Mouse (Mus musculus) liver, embryonic 16.5 days (tissue): Measurements from ENCODE around the gene Banp. TPM values are rescaled to one million over a fixed set of nuclear protein-coding genes. Genes with fewer than 3 reads are reported as not detected.

ENCODE experiments used
- ATAC-seq: fragments of 200-750 bp; cut with Nextera tagmentation; 2 replicates; pipeline ENCODE4 v1.8.0; 2017; ENCODE audit warnings: low read depth, mild to moderate bottlenecking, moderate number of reproducible peaks, moderate library complexity
- H3K27ac ChIP-seq: fragments of 300-500 bp; sonication (generic); 2 replicates; pipeline ENCODE4 v1.5.1; 2014; ENCODE audit warnings: mild to moderate bottlenecking, low read length
- H3K27me3 ChIP-seq: fragments of 300-500 bp; sonication (generic); 2 replicates; pipeline ENCODE4 v1.6.1; 2014; ENCODE audit warnings: low read depth, low read length, mixed read lengths; ENCODE audit not compliant: control insufficient read depth, insufficient read depth
- H3K36me3 ChIP-seq: fragments of 300-500 bp; sonication (generic); 2 replicates; pipeline ENCODE4 v1.6.1; 2014; ENCODE audit warnings: mild to moderate bottlenecking; ENCODE audit not compliant: control insufficient read depth, insufficient read depth
- H3K4me1 ChIP-seq: fragments of 300-500 bp; sonication (generic); 2 replicates; pipeline ENCODE4 v1.6.1; 2014; ENCODE audit warnings: low read depth, low read length, mixed read lengths; ENCODE audit not compliant: control insufficient read depth
- H3K4me2 ChIP-seq: fragments of 300-500 bp; sonication (generic); 2 replicates; pipeline ENCODE4 v1.6.1; 2014; ENCODE audit warnings: low read depth, low read length, mixed read lengths
- H3K4me3 ChIP-seq: fragments of 300-500 bp; sonication (generic); 2 replicates; pipeline ENCODE4 v1.5.1; 2014; ENCODE audit warnings: low read depth, mild to moderate bottlenecking, low read length
- H3K9ac ChIP-seq: fragments of 300-500 bp; sonication (generic); 2 replicates; pipeline ENCODE4 v1.6.1; 2014; ENCODE audit warnings: low read depth, low read length
- H3K9me3 ChIP-seq: fragments of 300-500 bp; sonication (generic); replicated peaks from 2 replicates; pipeline ENCODE4 v1.6.1; 2016; ENCODE audit warnings: low read length; ENCODE audit not compliant: control insufficient read depth
- WGBS: fragments of 180-500 bp; shearing (Covaris S2); extraction: QIAGEN DNeasy Blood & Tissue Kit; methylation state at CpG from one replicate; pipeline ENCODE4 v1.1.7; 2014; ENCODE audit not compliant: insufficient replicate concordance; 5-methylcytosine and 5-hydroxymethylcytosine counted together
- polyA plus RNA-seq: library from polyadenylated mRNA; unstranded; fragments of >200 nt; fragmentation: Nextera tagmentation; extraction: Ambion mirVana; gene quantifications from 2 replicates; pipeline ENCODE4 v1.2.1, GENCODE M21; 2015

The Banp gene
- polyA plus RNA-seq, 1 experiment from 2014 or later = 20.2 TPM

- 85% methylated on average over 9 of the region's 9 CpGs for whole genome bisulfite sequencing
- H3K4me3 ChIP-seq = no peak overlapping the region
- no peaks in the 10 kb centered on the region for H3K27me3 ChIP-seq
- peaks cover 9% of the 10 kb centered on the region for H3K36me3 ChIP-seq
- ATAC-seq = no peak
- H3K4me1 ChIP-seq = peaks cover 8% of the 10 kb centered on the region
- no peak overlapping the region for H3K27ac ChIP-seq
- H3K9ac ChIP-seq = no peak overlapping the region
- H3K9me3 ChIP-seq = no peaks in the 10 kb centered on the region
- H3K4me2 ChIP-seq = no peak overlapping the region
Observed at GRCm38 (mm10) chr8:122025546-122025945, 76.0 kb downstream of the Banp start.

DNA sequence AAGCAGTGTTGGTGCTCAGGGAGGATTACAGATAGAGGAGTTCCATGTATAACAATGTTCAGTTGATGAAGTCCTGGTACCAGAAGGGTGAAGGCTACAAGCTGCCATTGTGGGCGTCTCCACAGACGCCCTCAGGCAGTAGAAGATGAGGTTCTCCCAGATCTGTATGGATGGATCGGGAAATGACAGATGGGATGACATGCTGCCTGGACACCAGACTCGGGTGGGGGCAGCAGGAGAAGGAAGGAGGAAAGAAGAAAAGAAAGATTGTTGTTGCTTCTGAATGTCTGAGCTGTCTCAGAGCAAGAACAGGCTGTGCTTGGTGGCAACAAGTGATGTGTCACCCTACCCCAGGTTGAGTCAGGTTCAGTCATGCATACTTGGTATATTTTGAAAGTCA, 78.6 kb downstream of the Banp start:
- Histone ChIP-seq H3K27me3 (no peaks in the 10 kb centered on the region), H3K36me3 (peaks cover 6% of the 10 kb centered on the region), H3K9me3 (no peaks in the 10 kb centered on the region), H3K4me3 (no peak overlapping the region), H3K4me2 (no peak overlapping the region), H3K27ac (no peak overlapping the region), H3K9ac (no peak overlapping the region), H3K4me1 (no peaks in the 10 kb centered on the region)
- no peak for ATAC-seq
- 68% methylated on average over 4 of the region's 4 CpGs for WGBS

DNA sequence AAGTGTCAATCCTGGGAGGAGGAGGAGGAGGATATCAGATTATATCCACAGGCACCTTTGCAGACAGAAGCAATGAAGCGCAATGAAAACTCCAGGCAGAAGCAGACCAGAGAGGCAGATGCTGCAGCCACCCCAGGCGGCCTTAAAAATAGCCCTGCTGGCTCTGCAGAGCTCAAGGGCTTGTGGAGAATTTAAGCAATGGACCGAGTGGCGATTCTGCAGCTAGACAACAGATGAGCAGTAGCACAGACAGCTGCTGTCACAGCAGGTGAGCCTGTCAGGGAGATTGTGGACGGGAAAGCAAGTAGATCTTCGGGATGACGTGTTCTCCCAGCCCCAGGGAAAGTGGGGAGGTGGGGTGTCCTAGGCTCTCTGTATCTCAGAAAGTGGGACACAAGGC, 81.4 kb downstream of the Banp start:
- ATAC-seq = no peak
- H3K4me3 ChIP-seq = no peak overlapping the region
- WGBS = 62% methylated on average over 7 of the region's 7 CpGs

DNA sequence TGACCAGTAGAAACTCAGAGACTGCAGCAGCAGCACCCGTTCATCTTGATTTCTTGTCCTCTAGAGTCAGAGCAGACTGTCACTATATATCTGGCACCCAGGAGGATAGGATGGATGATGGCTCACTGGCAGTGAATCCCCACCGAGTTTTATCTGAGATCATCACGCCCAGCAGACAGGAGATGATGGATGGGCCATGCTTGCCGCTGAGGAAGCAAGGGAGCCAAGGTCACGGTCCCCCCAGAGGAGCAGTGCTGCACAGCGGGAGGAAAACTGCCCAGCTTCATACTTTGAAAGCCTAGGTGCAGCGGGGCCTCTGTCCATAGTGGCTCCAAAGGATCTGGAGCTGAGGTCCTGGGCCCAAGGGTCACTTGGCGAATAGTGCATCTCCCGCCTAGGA, 83.2 kb downstream of the Banp start:
- Histone ChIP-seq H3K4me1 (no peaks in the 10 kb centered on the region), H3K36me3 (no peaks in the 10 kb centered on the region), H3K9me3 (no peaks in the 10 kb centered on the region), H3K9ac (no peak overlapping the region), H3K27me3 (no peaks in the 10 kb centered on the region), H3K4me2 (no peak overlapping the region), H3K27ac (no peak overlapping the region), H3K4me3 (no peak overlapping the region)
- WGBS = 41% methylated on average over 9 of the region's 9 CpGs
- no peak for ATAC-seq

More for the DNA sequence above, 81.4 kb downstream of the Banp start:
- Histone ChIP-seq H3K9me3 (no peaks in the 10 kb centered on the region), H3K27ac (no peak overlapping the region), H3K9ac (no peak overlapping the region), H3K27me3 (no peaks in the 10 kb centered on the region), H3K4me1 (no peaks in the 10 kb centered on the region), H3K36me3 (peaks cover 6% of the 10 kb centered on the region; the same call in 1 of the 2 replicates), H3K4me2 (no peak overlapping the region)

GRCm38 (mm10) chr8:122035543-122035942, 86.0 kb downstream of the Banp start:
- no peak for ATAC-seq
- H3K27me3 ChIP-seq = no peaks in the 10 kb centered on the region
- no peaks in the 10 kb centered on the region for H3K36me3 ChIP-seq
- H3K4me1 ChIP-seq = no peaks in the 10 kb centered on the region
- H3K9ac ChIP-seq = no peak overlapping the region
- WGBS = 56% methylated on average over 7 of the region's 7 CpGs
- no peak overlapping the region for H3K27ac ChIP-seq
- no peak overlapping the region for H3K4me2 ChIP-seq
- no peak overlapping the region for H3K4me3 ChIP-seq
- H3K9me3 ChIP-seq = no peaks in the 10 kb centered on the region

GRCm38 (mm10) chr8:122036325-122036724, 86.8 kb downstream of the Banp start:
- H3K4me1 ChIP-seq = no peaks in the 10 kb centered on the region
- H3K9ac ChIP-seq = no peak overlapping the region
- no peak for ATAC-seq
- 51% methylated on average over 6 of the region's 6 CpGs for WGBS
- no peak overlapping the region for H3K4me3 ChIP-seq
- H3K4me2 ChIP-seq = no peak overlapping the region
- no peak overlapping the region for H3K27ac ChIP-seq
- H3K36me3 ChIP-seq = no peaks in the 10 kb centered on the region
- no peaks in the 10 kb centered on the region for H3K9me3 ChIP-seq
- H3K27me3 ChIP-seq = no peaks in the 10 kb centered on the region

DNA sequence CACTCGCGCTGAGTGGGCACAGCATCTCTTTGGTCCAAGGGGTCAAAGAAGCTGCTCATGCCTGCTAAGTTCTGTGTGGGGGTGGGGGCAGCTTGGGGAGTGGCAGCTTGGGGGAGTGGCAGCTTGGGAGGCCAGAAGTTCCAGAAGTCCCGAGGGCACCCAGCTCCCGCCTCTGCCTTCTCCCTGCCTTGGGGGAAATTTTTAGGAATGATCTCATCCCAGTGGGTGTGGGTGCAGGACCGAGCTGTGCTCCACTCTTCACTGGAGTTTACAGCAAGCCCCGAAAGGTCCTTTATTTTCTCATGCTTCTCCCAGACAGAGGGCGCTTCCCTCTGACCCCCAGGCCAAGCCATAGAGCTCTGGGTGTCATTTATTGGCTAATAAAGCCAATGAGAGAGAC, 87.7 kb downstream of the Banp start:
- ATAC-seq = no peak

GRCm38 (mm10) chr8:122038076-122038475, 88.5 kb downstream of the Banp start:
- no peaks in the 10 kb centered on the region for H3K9me3 ChIP-seq
- no peaks in the 10 kb centered on the region for H3K4me1 ChIP-seq
- H3K4me2 ChIP-seq = no peak overlapping the region
- no peaks in the 10 kb centered on the region for H3K36me3 ChIP-seq
- 67% methylated on average over 6 of the region's 6 CpGs for WGBS
- no peak overlapping the region for H3K4me3 ChIP-seq
- no peaks in the 10 kb centered on the region for H3K27me3 ChIP-seq
- no peak for ATAC-seq
- H3K9ac ChIP-seq = no peak overlapping the region
- H3K27ac ChIP-seq = no peak overlapping the region

More for the DNA sequence above, 87.7 kb downstream of the Banp start:
- Histone ChIP-seq H3K27me3 (no peaks in the 10 kb centered on the region), H3K4me3 (no peak overlapping the region), H3K4me2 (no peak overlapping the region), H3K9ac (no peak overlapping the region), H3K4me1 (no peaks in the 10 kb centered on the region), H3K36me3 (no peaks in the 10 kb centered on the region), H3K27ac (no peak overlapping the region), H3K9me3 (no peaks in the 10 kb centered on the region)
- 48% methylated on average over 7 of the region's 7 CpGs for WGBS

- H3K27ac ChIP-seq = no peak overlapping the region
- no peak for ATAC-seq
- no peak overlapping the region for H3K9ac ChIP-seq
- no peaks in the 10 kb centered on the region for H3K36me3 ChIP-seq
- H3K4me3 ChIP-seq = no peak overlapping the region
- no peaks in the 10 kb centered on the region for H3K9me3 ChIP-seq
- 38% methylated on average over 4 of the region's 4 CpGs for WGBS
- no peak overlapping the region for H3K4me2 ChIP-seq
- no peaks in the 10 kb centered on the region for H3K4me1 ChIP-seq
- H3K27me3 ChIP-seq = no peaks in the 10 kb centered on the region
Observed at GRCm38 (mm10) chr8:122039452-122039851, 89.9 kb downstream of the Banp start.
